Mouse (Mus musculus): Measurements from ENCODE around the gene Tle4. TPM values are rescaled to one million over a fixed set of nuclear protein-coding genes. Genes with fewer than 3 reads are reported as not detected.

Gene Tle4
- polyA plus RNA-seq, 1 experiment: 5.4 TPM

DNA sequence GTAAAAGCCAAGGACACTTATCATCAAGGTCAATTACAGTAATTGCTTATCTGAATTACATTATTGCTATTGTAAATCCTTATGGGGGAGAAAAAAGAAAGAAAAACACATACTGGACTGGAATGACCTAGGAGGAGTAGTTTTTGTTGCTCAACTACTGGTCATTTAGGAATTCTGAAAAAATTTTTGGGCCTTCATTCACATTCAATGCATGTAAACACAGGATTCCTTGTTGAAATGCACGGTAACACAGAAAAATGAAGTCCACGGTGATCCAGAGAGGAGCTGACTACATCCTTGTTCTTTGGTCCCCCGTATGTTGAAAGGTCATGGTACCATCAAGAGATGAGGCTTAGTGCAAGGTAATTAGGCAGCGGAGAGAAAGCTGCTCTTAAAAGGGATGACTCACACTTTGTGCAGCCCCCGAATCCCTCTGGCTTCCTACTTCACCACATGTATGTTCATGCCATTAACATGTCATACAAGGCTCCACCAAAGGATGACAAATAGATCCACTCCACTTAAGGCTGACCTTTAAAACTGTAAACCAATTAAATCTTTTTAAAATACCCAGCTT is 115.2 kb downstream of the Tle4 start:
- Histone ChIP-seq H3K27me3 (replicated peaks) (no peaks in the 10 kb centered on the region), H3K4me1 (peaks cover 14% of the 10 kb centered on the region), H3K36me3 (replicated peaks; ENCODE audit: low read length) (peaks cover 11% of the 10 kb centered on the region), H3K4me3 (replicated peaks) (no peak overlapping the region), H3K9me3 (no peaks in the 10 kb centered on the region)
- no peak for TF ChIP-seq FLI1 (IDR thresholded peaks at IDR 0.05; ENCODE audit: low read length)
- no peak for TF ChIP-seq GATA1 (IDR thresholded peaks at IDR 0.05; ENCODE audit: borderline replicate concordance, low read length)

DNA sequence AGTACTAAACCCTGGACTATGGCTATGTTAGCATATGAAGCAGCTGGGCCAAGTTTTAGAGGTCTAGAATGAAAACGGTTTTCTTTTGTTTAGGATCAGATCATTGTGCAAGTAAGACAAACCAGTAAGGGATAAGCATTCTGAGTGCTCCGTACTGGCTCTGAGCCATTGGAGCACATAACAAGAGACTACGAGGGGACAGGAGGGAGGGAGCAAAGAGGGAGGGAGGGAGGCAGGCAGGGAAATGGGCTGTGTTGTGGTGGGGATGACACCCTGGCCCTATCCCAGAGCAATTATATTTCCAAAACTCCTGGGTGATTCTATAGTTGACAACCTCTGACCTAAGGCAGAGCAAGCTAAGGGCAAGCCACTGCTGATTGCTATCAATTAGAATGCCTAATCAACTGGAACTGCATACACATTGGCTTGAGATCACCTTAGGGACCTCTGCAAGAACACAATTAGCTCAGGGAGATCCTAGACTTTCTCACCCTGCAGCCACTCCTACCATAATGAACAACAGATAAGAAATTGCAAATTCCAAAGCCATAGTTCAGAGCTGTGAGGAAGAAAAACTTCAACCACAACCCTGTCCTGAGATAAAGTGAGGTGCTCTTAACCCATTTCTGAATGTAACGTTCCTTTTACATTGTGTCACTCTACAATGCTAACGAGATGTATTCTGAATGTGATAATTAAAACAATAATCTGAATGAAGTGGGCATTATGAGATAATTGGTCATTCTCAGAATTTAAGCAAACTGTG is 115.9 kb downstream of the Tle4 start:
- no peak overlapping the region for H3K4me3 ChIP-seq (replicated peaks)
- H3K4me1 ChIP-seq: peaks cover 10% of the 10 kb centered on the region
- TF ChIP-seq FLI1 (IDR thresholded peaks at IDR 0.05; ENCODE audit: low read length) (no peak), GATA1 (IDR thresholded peaks at IDR 0.05; ENCODE audit: borderline replicate concordance, low read length) (no peak)

DNA sequence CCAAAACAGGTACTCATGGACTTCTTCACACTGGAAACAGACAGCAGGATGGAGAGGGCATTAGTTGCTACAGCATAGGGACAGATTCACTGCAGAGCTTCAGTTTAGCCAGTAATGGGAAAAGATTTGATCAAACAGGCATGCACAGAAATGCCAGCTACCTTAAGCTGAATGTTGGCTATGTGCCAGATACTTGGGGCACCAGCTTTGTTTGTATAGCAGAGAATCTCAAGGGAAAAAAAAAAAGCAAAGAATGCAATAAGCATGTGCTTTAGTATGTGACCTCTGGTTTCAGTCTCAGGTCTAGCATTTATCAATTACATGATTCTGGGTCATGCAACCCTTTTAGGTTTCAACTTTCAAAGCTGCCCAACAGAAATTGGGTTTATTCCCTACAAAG is 118.1 kb downstream of the Tle4 start:
- H3K36me3 ChIP-seq (replicated peaks; ENCODE audit: low read length): peaks cover 16% of the 10 kb centered on the region
- H3K4me3 ChIP-seq (replicated peaks): no peak overlapping the region
- no peaks in the 10 kb centered on the region for H3K9me3 ChIP-seq
- TF ChIP-seq FLI1 (IDR thresholded peaks at IDR 0.05; ENCODE audit: low read length): no peak
- H3K27me3 ChIP-seq (replicated peaks): no peaks in the 10 kb centered on the region
- 0 out of 2 replicates have a peak, but pooled peaks cover 5% of the 10 kb centered on the region for H3K4me1 ChIP-seq

More for the DNA sequence above, 115.9 kb downstream of the Tle4 start:
- H3K27me3 ChIP-seq (replicated peaks): no peaks in the 10 kb centered on the region
- peaks cover 16% of the 10 kb centered on the region for H3K36me3 ChIP-seq (replicated peaks; ENCODE audit: low read length)
- no peaks in the 10 kb centered on the region for H3K9me3 ChIP-seq

DNA sequence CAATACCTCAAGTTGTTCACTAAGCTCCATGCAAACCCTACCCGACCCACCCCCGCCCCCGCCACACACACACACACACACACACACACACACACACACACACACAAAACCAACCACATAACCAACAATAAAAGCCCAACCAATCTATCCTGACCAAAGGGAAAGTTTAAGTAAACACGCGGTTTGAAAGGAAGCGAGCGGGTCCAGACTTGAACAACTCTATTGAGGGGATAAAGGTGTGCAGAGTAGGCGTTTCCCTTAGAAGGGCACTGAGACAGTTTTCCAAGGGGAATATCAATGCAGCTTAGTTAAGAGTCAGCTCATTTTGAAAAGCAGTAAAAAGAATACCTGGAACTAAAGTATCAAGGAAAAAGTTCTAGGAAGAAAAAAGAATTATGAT is 128.5 kb downstream of the Tle4 start:
- Histone ChIP-seq H3K9me3 (no peaks in the 10 kb centered on the region), H3K4me3 (replicated peaks) (no peak overlapping the region), H3K36me3 (replicated peaks; ENCODE audit: low read length) (peaks cover 38% of the 10 kb centered on the region), H3K4me1 (peaks cover 5% of the 10 kb centered on the region), H3K27me3 (replicated peaks) (peaks cover 1% of the 10 kb centered on the region)
- no peak for TF ChIP-seq FLI1 (IDR thresholded peaks at IDR 0.05; ENCODE audit: low read length)
- no peak for TF ChIP-seq GATA1 (IDR thresholded peaks at IDR 0.05; ENCODE audit: borderline replicate concordance, low read length)

DNA sequence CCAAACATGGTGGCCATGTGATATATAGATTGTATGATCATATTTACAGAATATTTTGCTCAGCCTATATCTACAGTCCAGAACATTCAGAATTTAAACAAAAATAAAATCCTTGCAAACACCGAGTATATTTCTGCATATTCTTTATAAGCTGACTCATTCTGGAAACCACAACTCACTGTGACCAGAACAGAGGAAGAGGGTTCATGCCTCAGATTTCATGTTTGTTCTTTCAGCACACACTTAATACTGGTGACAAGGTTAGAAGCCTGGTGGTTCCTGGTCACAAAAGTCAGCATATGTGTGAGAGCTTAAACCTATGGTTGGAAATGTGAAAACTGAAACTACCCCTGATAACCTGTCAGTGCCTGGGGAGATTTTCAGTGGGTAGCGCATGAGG is 129.1 kb downstream of the Tle4 start:
- Histone ChIP-seq H3K36me3 (replicated peaks; ENCODE audit: low read length) (peaks cover 44% of the 10 kb centered on the region), H3K9me3 (no peaks in the 10 kb centered on the region), H3K4me3 (replicated peaks) (no peak overlapping the region), H3K27me3 (replicated peaks) (peaks cover 1% of the 10 kb centered on the region), H3K4me1 (peaks cover 5% of the 10 kb centered on the region)
- TF ChIP-seq FLI1 (IDR thresholded peaks at IDR 0.05; ENCODE audit: low read length): no peak

DNA sequence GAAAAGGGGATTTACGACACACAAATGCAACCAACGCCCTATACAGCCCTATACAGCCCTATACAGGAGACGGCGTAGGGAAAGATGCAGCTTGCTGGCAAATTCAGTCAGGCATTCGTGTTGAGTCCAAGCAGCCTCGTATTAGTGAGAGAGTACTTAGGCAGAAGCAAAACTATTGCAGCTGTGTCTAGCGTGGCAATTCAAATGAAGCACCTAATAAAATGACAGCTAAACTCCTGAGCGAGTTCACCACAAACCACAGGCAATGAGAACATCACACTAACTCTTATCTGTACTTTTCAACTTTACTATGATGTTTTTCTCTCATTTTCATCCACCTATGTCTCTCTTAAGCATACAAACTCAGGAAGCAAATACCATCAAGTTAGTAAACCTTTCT is 131.8 kb downstream of the Tle4 start:
- Histone ChIP-seq H3K9me3 (no peaks in the 10 kb centered on the region), H3K27me3 (replicated peaks) (peaks cover 1% of the 10 kb centered on the region), H3K4me1 (peaks cover 5% of the 10 kb centered on the region), H3K36me3 (replicated peaks; ENCODE audit: low read length) (peaks cover 65% of the 10 kb centered on the region), H3K4me3 (replicated peaks) (no peak overlapping the region)
- TF ChIP-seq GATA1 (IDR thresholded peaks at IDR 0.05; ENCODE audit: borderline replicate concordance, low read length): no peak
- no peak for TF ChIP-seq FLI1 (IDR thresholded peaks at IDR 0.05; ENCODE audit: low read length)

DNA sequence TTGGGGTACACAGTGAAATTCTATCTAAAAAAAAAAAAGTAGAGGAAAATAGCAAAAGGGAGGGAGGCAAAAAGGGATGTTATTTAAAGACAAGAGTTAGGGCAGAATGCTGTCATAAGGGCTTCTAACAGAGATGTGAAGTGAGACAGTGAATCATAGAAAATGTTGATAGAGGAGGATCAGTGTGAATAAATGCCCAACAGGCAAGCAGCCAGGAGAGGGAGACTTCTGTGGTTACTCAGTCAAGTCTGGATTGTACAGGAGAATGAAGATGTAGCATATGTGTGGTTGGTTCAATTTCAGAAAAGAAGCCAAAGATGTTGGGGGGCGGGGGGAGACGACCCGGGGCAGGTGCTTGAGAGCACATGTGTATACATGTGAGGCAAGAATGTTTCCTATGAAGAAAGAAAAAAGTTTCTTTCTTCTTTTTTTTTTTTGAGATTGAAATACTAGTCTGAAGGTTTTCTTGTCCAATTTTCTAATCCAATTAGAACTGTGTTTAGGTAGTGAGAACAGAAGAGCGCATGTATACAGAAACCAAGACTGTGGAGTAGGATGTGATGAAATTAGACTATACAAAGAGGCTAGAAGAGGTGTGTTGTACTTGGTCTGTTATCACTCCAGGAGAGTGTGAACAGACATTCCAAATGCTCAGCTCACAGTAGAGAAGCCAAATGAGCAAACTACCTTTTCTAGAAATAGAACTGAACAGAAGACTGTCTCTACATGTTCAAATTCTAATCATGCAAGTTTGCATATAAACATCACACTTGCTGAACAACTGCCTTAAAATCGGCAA is 134.4 kb downstream of the Tle4 start:
- no peak for TF ChIP-seq GATA1 (IDR thresholded peaks at IDR 0.05; ENCODE audit: borderline replicate concordance, low read length)
- TF ChIP-seq FLI1 (IDR thresholded peaks at IDR 0.05; ENCODE audit: low read length): no peak
- Histone ChIP-seq H3K4me3 (replicated peaks) (no peak overlapping the region), H3K4me1 (no peaks in the 10 kb centered on the region), H3K9me3 (no peaks in the 10 kb centered on the region), H3K36me3 (replicated peaks; ENCODE audit: low read length) (peaks cover 86% of the 10 kb centered on the region), H3K27me3 (replicated peaks) (peaks cover 1% of the 10 kb centered on the region)

DNA sequence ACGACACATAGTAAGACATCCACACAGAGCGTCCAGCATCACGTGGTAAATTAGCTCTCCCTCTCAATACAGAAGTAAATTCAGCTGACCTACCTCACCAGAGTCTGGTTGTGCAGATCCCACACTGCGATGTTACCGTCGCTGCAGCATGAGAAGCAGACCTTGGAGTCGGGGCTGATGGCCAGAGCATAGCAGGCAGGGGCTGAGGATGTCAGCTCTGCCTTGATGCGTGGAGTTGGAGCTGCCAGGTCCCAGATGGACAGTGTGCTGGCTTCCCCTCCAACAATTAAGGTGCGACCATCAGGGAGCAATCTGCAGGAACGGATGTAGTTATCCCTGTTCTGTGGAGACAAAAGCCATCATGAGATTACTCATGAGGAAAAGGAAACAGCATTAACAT is 144.4 kb downstream of the Tle4 start:
- TF ChIP-seq GATA1 (IDR thresholded peaks at IDR 0.05; ENCODE audit: borderline replicate concordance, low read length) (no peak), FLI1 (IDR thresholded peaks at IDR 0.05; ENCODE audit: low read length) (no peak)
- no peaks in the 10 kb centered on the region for H3K9me3 ChIP-seq
- H3K27me3 ChIP-seq (replicated peaks): no peaks in the 10 kb centered on the region
- peaks cover 92% of the 10 kb centered on the region for H3K36me3 ChIP-seq (replicated peaks; ENCODE audit: low read length)
- no peaks in the 10 kb centered on the region for H3K4me1 ChIP-seq
- no peak overlapping the region for H3K4me3 ChIP-seq (replicated peaks)

DNA sequence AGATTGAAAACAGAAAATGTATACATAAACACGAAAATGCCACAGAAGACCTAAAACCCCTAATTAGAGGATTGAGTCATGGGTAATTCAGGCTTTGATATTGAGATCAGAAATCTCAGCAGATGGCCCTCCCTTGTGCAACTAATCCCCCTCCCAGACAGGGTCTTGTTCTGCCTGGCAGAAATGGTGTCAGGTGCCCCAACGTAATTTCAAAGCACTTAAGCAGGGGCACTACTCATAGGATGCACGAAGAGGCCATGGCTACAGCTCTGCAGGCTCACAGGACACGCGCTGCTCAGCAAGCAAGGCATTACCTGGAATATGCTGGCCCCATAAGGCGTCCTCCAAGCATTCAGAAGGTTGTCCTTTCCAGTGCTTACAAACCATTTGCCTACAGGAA is 146.5 kb downstream of the Tle4 start:
- Histone ChIP-seq H3K9me3 (no peaks in the 10 kb centered on the region), H3K27me3 (replicated peaks) (no peaks in the 10 kb centered on the region), H3K4me1 (no peaks in the 10 kb centered on the region), H3K36me3 (replicated peaks; ENCODE audit: low read length) (peaks cover 86% of the 10 kb centered on the region), H3K4me3 (replicated peaks) (no peak overlapping the region)
- TF ChIP-seq FLI1 (IDR thresholded peaks at IDR 0.05; ENCODE audit: low read length) (no peak), GATA1 (IDR thresholded peaks at IDR 0.05; ENCODE audit: borderline replicate concordance, low read length) (no peak)

DNA sequence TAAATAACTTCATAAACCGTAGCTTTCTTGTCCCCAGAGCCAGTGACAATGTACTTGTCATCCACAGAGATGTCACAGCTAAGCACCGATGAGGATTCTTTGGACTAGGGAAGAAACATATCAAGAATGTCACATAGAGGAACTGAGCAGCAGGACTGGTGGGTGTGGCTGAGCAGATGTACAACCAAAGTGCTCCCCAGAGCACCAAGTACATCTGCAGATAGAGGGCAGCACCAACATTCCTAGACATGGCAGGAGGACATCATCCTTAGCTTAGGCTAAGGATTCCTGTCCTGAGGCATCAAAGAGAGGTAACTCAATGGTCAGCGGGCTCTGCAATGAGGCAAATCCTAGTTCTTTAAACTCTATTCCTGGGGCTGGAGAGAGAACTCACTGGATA is 148.1 kb downstream of the Tle4 start:
- peaks cover 79% of the 10 kb centered on the region for H3K36me3 ChIP-seq (replicated peaks; ENCODE audit: low read length)
- no peaks in the 10 kb centered on the region for H3K27me3 ChIP-seq (replicated peaks)
- H3K4me1 ChIP-seq: no peaks in the 10 kb centered on the region
- no peak overlapping the region for H3K4me3 ChIP-seq (replicated peaks)
- TF ChIP-seq GATA1 (IDR thresholded peaks at IDR 0.05; ENCODE audit: borderline replicate concordance, low read length) (no peak), FLI1 (IDR thresholded peaks at IDR 0.05; ENCODE audit: low read length) (no peak)
- no peaks in the 10 kb centered on the region for H3K9me3 ChIP-seq

Measured in megakaryocyte, embryonic 14.5 days (primary cell).